Mouse (Mus musculus): ENCODE measurements around the gene Fdxr. TPM values are rescaled to one million over a fixed set of nuclear protein-coding genes. Genes with fewer than 3 reads are reported as not detected.
A peak's percentile ranks its signal among the peaks of the same experiment; 100 is the strongest.

Fdxr gene
- polyA plus RNA-seq, 1 experiment from 2014 or later = 23.4 TPM

GRCm38 (mm10) chr11:115283891-115284620 is 7.2 kb upstream of the Fdxr start:
- Histone ChIP-seq H3K4me2 (ENCODE audit: low read length) (no peak overlapping the region), H3K27ac (ENCODE audit: low read length) (no peak overlapping the region), H3K27me3 (ENCODE audit: control insufficient read depth, insufficient read depth, low read depth, low read length) (no peaks in the 10 kb centered on the region), H3K4me3 (ENCODE audit: low read depth, low read length) (no peak overlapping the region), H3K4me1 (ENCODE audit: control insufficient read depth, insufficient read depth, low read length) (peaks cover 3% of the 10 kb centered on the region; the same call in 1 of the 2 replicates), H3K9me3 (replicated peaks; ENCODE audit: control insufficient read depth, low read length, poor library complexity, severe bottlenecking) (no peaks in the 10 kb centered on the region), H3K9ac (ENCODE audit: low read depth, low read length) (no peak overlapping the region), H3K36me3 (ENCODE audit: control insufficient read depth, insufficient read depth, low read length) (no peaks in the 10 kb centered on the region)
- 85% methylated on average over 12 of the region's 12 CpGs for WGBS
- no peak for ATAC-seq

- no peak overlapping the region for H3K4me2 ChIP-seq (ENCODE audit: low read length)
- peaks cover 3% of the 10 kb centered on the region; the same call in 1 of the 2 replicates for H3K4me1 ChIP-seq (ENCODE audit: control insufficient read depth, insufficient read depth, low read length)
- H3K9ac ChIP-seq (ENCODE audit: low read depth, low read length) = no peak overlapping the region
- no peak overlapping the region for H3K27ac ChIP-seq (ENCODE audit: low read length)
- ATAC-seq = no peak
- 71% methylated on average over 9 of the region's 9 CpGs for WGBS
- no peak overlapping the region for H3K4me3 ChIP-seq (ENCODE audit: low read depth, low read length)
- no peaks in the 10 kb centered on the region for H3K27me3 ChIP-seq (ENCODE audit: control insufficient read depth, insufficient read depth, low read depth, low read length)
- no peaks in the 10 kb centered on the region for H3K9me3 ChIP-seq (replicated peaks; ENCODE audit: control insufficient read depth, low read length, poor library complexity, severe bottlenecking)
- H3K36me3 ChIP-seq (ENCODE audit: control insufficient read depth, insufficient read depth, low read length) = no peaks in the 10 kb centered on the region
Observed at GRCm38 (mm10) chr11:115283486-115283765, 6.6 kb upstream of the Fdxr start.

GRCm38 (mm10) chr11:115282723-115283485 is 6.1 kb upstream of the Fdxr start:
- 84% methylated on average over 8 of the region's 8 CpGs for WGBS
- Histone ChIP-seq H3K27ac (ENCODE audit: low read length) (no peak overlapping the region), H3K4me1 (ENCODE audit: control insufficient read depth, insufficient read depth, low read length) (peaks cover 7% of the 10 kb centered on the region; the same call in 1 of the 2 replicates), H3K36me3 (ENCODE audit: control insufficient read depth, insufficient read depth, low read length) (no peaks in the 10 kb centered on the region), H3K9ac (ENCODE audit: low read depth, low read length) (no peak overlapping the region), H3K27me3 (ENCODE audit: control insufficient read depth, insufficient read depth, low read depth, low read length) (no peaks in the 10 kb centered on the region), H3K4me3 (ENCODE audit: low read depth, low read length) (no peak overlapping the region), H3K4me2 (ENCODE audit: low read length) (no peak overlapping the region), H3K9me3 (replicated peaks; ENCODE audit: control insufficient read depth, low read length, poor library complexity, severe bottlenecking) (no peaks in the 10 kb centered on the region)
- ATAC-seq = peak; percentile 59

- WGBS = 79% methylated on average over 8 of the region's 8 CpGs
- Histone ChIP-seq H3K27me3 (ENCODE audit: control insufficient read depth, insufficient read depth, low read depth, low read length) (no peaks in the 10 kb centered on the region), H3K4me2 (ENCODE audit: low read length) (no peak overlapping the region), H3K36me3 (ENCODE audit: control insufficient read depth, insufficient read depth, low read length) (no peaks in the 10 kb centered on the region), H3K9me3 (replicated peaks; ENCODE audit: control insufficient read depth, low read length, poor library complexity, severe bottlenecking) (no peaks in the 10 kb centered on the region), H3K4me3 (ENCODE audit: low read depth, low read length) (no peak overlapping the region), H3K9ac (ENCODE audit: low read depth, low read length) (no peak overlapping the region), H3K4me1 (ENCODE audit: control insufficient read depth, insufficient read depth, low read length) (peaks cover 11% of the 10 kb centered on the region; the same call in 1 of the 2 replicates), H3K27ac (ENCODE audit: low read length) (peak overlapping the region; percentile 55)
- peak; percentile 43; the same call in 1 of the 2 replicates for ATAC-seq
Observed at GRCm38 (mm10) chr11:115282295-115282694, 5.4 kb upstream of the Fdxr start.

- Histone ChIP-seq H3K4me2 (ENCODE audit: low read length) (no peak overlapping the region), H3K4me1 (ENCODE audit: control insufficient read depth, insufficient read depth, low read length) (peaks cover 23% of the 10 kb centered on the region), H3K27me3 (ENCODE audit: control insufficient read depth, insufficient read depth, low read depth, low read length) (no peaks in the 10 kb centered on the region), H3K9me3 (replicated peaks; ENCODE audit: control insufficient read depth, low read length, poor library complexity, severe bottlenecking) (no peaks in the 10 kb centered on the region), H3K27ac (ENCODE audit: low read length) (no peak overlapping the region), H3K4me3 (ENCODE audit: low read depth, low read length) (no peak overlapping the region), H3K36me3 (ENCODE audit: control insufficient read depth, insufficient read depth, low read length) (no peaks in the 10 kb centered on the region), H3K9ac (ENCODE audit: low read depth, low read length) (no peak overlapping the region)
- 84% methylated on average over 1 of the region's 1 CpGs for WGBS
- ATAC-seq = no peak
Observed at GRCm38 (mm10) chr11:115279726-115280125, 2.9 kb upstream of the Fdxr start.

GRCm38 (mm10) chr11:115278176-115278575 is 1.3 kb upstream of the Fdxr start:
- no peaks in the 10 kb centered on the region for H3K9me3 ChIP-seq (replicated peaks; ENCODE audit: control insufficient read depth, low read length, poor library complexity, severe bottlenecking)
- no peak overlapping the region for H3K9ac ChIP-seq (ENCODE audit: low read depth, low read length)
- WGBS = 65% methylated on average over 6 of the region's 6 CpGs
- no peak overlapping the region for H3K4me3 ChIP-seq (ENCODE audit: low read depth, low read length)
- H3K4me2 ChIP-seq (ENCODE audit: low read length) = peak overlapping the region; percentile 62; the same call in 1 of the 2 replicates
- H3K27ac ChIP-seq (ENCODE audit: low read length) = no peak overlapping the region
- peaks cover 23% of the 10 kb centered on the region for H3K4me1 ChIP-seq (ENCODE audit: control insufficient read depth, insufficient read depth, low read length)
- ATAC-seq = no peak
- no peaks in the 10 kb centered on the region for H3K36me3 ChIP-seq (ENCODE audit: control insufficient read depth, insufficient read depth, low read length)
- H3K27me3 ChIP-seq (ENCODE audit: control insufficient read depth, insufficient read depth, low read depth, low read length) = no peaks in the 10 kb centered on the region

- H3K4me2 ChIP-seq (ENCODE audit: low read length) = peak overlapping the region; percentile 62
- peaks cover 23% of the 10 kb centered on the region for H3K4me1 ChIP-seq (ENCODE audit: control insufficient read depth, insufficient read depth, low read length)
- no peaks in the 10 kb centered on the region for H3K27me3 ChIP-seq (ENCODE audit: control insufficient read depth, insufficient read depth, low read depth, low read length)
- ATAC-seq = no peak
- H3K4me3 ChIP-seq (ENCODE audit: low read depth, low read length) = peak overlapping the region; percentile 56
- peak overlapping the region; percentile 88 for H3K27ac ChIP-seq (ENCODE audit: low read length)
- no peaks in the 10 kb centered on the region for H3K9me3 ChIP-seq (replicated peaks; ENCODE audit: control insufficient read depth, low read length, poor library complexity, severe bottlenecking)
- no peaks in the 10 kb centered on the region for H3K36me3 ChIP-seq (ENCODE audit: control insufficient read depth, insufficient read depth, low read length)
- 22% methylated on average over 7 of the region's 7 CpGs for WGBS
- H3K9ac ChIP-seq (ENCODE audit: low read depth, low read length) = peak overlapping the region; percentile 71
Observed at GRCm38 (mm10) chr11:115277604-115277975, 740 bp upstream of the Fdxr start.

- ATAC-seq = no peak
- Histone ChIP-seq H3K4me1 (ENCODE audit: control insufficient read depth, insufficient read depth, low read length) (peaks cover 23% of the 10 kb centered on the region), H3K27me3 (ENCODE audit: control insufficient read depth, insufficient read depth, low read depth, low read length) (no peaks in the 10 kb centered on the region), H3K4me2 (ENCODE audit: low read length) (peak overlapping the region; percentile 71), H3K4me3 (ENCODE audit: low read depth, low read length) (peak overlapping the region; percentile 56), H3K27ac (ENCODE audit: low read length) (peak overlapping the region; percentile 88; the same call in 1 of the 2 replicates), H3K9me3 (replicated peaks; ENCODE audit: control insufficient read depth, low read length, poor library complexity, severe bottlenecking) (no peaks in the 10 kb centered on the region), H3K9ac (ENCODE audit: low read depth, low read length) (peak overlapping the region; percentile 83), H3K36me3 (ENCODE audit: control insufficient read depth, insufficient read depth, low read length) (peaks cover 4% of the 10 kb centered on the region; the same call in 1 of the 2 replicates)
- 53% methylated on average over 3 of the region's 3 CpGs for WGBS
Observed at GRCm38 (mm10) chr11:115275954-115276353, 896 bp downstream of the Fdxr start.

GRCm38 (mm10) chr11:115275509-115275908 is 1.3 kb downstream of the Fdxr start:
- H3K36me3 ChIP-seq (ENCODE audit: control insufficient read depth, insufficient read depth, low read length) = peaks cover 4% of the 10 kb centered on the region; the same call in 1 of the 2 replicates
- peaks cover 23% of the 10 kb centered on the region for H3K4me1 ChIP-seq (ENCODE audit: control insufficient read depth, insufficient read depth, low read length)
- H3K4me2 ChIP-seq (ENCODE audit: low read length) = peak overlapping the region; percentile 71
- no peaks in the 10 kb centered on the region for H3K27me3 ChIP-seq (ENCODE audit: control insufficient read depth, insufficient read depth, low read depth, low read length)
- 90% methylated on average over 6 of the region's 6 CpGs for WGBS
- H3K4me3 ChIP-seq (ENCODE audit: low read depth, low read length) = no peak overlapping the region; the same call in 1 of the 2 replicates
- H3K9me3 ChIP-seq (replicated peaks; ENCODE audit: control insufficient read depth, low read length, poor library complexity, severe bottlenecking) = no peaks in the 10 kb centered on the region
- no peak for ATAC-seq
- peak overlapping the region; percentile 83; the same call in 1 of the 2 replicates for H3K9ac ChIP-seq (ENCODE audit: low read depth, low read length)
- no peak overlapping the region for H3K27ac ChIP-seq (ENCODE audit: low read length)

Data from midbrain, embryonic 16.5 days (tissue).